Mouse (Mus musculus) ovary, postnatal 36 days (tissue): ENCODE measurements around the gene Arfgef2.
A peak's percentile ranks its signal among the peaks of the same experiment; 100 is the strongest.

ENCODE experiments used
- DNase-seq: peaks from one replicate; pipeline ENCODE4 v3.0.0; 2022; ENCODE audit warnings: low spot score, mixed read lengths

The Arfgef2 gene

DNA sequence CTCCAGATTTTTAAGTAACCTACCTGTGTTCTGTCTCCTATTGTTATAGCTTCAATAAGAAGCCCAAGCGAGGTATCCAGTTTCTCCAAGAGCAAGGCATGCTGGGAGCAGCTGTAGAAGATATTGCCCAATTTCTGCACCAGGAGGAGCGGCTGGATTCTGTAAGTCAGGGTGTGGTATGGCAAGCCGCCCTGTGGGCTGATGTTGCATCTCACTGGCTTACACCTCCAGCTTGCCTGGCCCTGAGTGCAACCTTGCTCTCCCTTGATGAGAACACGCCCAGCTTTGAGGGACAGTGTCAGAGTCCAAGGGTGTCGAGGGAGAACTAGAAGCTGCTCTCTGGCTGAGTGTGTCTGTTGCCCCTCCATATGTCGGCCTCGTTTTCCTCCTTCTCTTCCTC is 53.8 kb downstream of the Arfgef2 start:
- no peak for DNase-seq

GRCm38 (mm10) chr2:166862505-166862904 is 57.1 kb downstream of the Arfgef2 start:
- DNase-seq, result no peak

GRCm38 (mm10) chr2:166865476-166865875 is 60.1 kb downstream of the Arfgef2 start:
- no peak for DNase-seq

DNA sequence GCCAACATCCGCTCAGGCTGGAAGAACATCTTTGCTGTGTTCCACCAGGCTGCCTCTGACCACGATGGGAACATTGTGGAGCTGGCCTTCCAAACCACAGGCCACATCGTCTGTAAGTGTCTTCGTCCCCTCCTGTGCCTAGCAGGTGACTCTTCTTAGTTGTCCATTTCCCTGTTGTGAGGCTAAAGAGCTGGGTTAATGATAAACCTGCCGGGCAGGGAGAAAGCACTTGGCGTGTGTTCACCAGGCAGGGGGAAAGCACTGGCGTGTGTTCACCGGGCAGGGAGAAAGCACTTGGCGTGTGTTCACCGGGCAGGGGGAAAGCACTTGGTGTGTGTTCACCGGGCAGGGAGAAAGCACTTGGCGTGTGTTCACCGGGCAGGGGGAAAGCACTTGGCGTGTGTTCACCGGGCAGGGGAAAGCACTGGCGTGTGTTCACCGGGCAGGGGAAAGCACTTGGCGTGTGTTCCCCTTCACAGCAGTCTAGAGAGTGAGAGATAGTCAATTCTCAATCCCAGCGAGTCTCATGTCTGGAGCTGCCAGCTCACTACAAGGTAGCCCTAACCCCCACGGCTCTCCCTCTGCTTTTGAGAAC is 65.0 kb downstream of the Arfgef2 start:
- no peak for DNase-seq

DNA sequence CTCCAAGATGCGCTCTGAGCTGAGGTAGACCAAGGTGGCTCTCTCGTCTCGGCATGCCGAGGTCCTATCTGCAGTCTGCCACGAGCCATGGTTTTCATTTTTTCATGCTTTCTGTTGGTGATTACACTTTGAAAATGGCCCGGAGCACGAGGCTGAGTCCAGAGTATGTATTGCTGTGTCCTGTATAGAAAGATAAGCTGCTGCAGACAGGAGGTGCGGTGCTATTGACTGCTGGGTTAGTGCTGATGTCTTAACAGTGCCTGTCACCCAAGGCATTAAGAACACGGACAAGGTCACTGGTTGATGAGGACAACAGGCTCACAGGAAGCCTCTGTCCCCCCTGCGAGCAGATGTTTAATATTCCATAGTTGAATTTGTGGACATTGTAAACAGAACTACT is 65.5 kb downstream of the Arfgef2 start:
- DNase-seq, result no peak

DNA sequence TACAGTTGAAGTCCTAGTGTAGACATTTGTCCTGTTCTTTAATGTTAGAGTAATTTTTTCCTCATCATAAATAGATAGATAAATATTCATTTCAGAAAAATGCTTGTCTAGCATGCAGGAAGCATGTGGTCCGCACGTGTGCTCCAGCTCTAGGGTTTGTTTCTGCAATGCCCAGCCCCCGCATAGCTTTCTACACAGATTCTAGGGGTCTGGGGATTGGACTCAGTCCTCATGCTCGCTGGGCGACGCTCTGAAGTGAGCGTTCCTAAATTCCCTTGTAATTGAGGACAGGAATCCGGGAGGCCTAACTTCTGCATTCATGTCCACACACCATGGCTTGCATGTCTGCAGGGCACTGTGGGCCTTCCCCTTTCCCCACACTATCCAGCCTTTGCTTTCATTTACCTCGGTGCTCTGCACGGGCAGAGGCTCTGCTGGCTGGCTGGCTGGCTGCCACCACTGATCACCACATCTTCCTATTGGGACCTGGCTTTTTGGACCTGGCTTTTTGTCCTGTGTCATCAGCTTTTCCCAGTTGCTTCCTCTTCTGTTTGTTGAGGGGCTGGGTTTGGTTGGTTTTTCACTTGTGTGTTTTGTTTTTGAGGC is 69.4 kb downstream of the Arfgef2 start:
- no peak for DNase-seq

DNA sequence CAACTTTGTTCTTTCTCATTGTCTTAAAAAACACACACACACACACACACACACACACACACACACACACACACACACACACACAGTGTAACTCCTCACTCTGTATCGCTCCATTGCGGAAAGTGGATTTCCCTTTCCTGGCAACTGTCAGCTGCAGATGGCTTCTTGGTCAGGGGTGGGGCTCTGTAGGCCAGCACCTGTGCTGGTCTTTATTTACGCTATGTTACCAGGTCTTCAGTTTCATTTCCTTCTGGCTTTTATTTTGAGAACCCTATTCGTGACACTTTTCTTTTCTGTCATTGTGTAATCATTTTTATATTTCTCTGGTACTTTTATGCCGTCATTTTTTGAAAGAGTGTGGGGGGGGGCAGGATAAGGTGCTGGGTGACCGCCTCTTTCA is 70.2 kb downstream of the Arfgef2 start:
- DNase-seq, result no peak

GRCm38 (mm10) chr2:166876331-166876730 is 70.9 kb downstream of the Arfgef2 start:
- DNase-seq, result no peak

GRCm38 (mm10) chr2:166885066-166885465 is 79.7 kb downstream of the Arfgef2 start:
- DNase-seq, result peak; percentile 44

GRCm38 (mm10) chr2:166885619-166886018 is 80.2 kb downstream of the Arfgef2 start:
- no peak for DNase-seq

DNA sequence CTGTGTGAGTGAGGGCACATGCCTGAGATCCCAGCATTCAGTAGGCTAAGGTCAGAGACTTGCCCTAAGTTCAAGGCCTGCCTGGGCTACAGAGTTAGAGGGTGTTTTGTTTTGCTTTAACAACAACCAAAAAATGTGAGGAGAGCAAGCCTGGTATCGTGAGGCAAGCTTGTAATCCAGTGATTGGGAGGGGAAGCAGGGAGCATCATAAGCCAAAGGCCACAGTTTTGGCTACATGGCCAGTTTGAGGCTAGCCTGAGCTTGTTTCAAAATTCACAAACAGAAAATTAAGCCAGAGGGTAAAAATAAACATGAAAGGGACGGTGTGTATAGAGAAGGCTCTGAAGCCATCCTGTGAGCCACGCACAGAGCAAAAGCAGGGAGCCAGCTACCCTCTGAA is 80.8 kb downstream of the Arfgef2 start:
- no peak for DNase-seq

- DNase-seq, result no peak
Measured at GRCm38 (mm10) chr2:166887816-166888215, 82.4 kb downstream of the Arfgef2 start.

DNA sequence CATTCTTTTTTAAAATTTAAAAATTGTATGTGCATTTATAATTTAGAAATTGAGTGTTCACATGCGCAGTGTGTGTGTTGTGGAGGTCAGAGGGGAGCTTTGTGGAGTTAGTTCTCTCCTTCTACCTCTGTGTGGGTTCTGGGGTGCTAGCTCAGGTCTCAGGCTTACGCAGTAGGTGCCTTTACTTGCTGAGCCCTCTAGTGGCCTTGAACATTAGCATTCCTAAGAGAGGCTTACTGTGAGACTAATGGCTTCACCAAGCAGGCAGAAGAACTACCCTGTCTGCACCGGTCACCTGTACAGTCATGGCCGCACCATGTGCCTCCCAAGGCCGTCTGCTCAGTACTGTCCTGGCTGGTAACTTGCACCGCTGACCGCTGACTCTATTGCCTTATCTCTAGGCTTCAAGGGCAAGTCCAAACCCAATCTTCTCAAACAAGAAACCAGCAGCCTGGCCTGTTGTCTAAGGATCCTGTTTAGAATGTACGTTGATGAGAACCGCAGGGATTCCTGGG is 86.0 kb downstream of the Arfgef2 start:
- no peak for DNase-seq

GRCm38 (mm10) chr2:166892158-166892680 is 86.8 kb downstream of the Arfgef2 start:
- DNase-seq, result no peak

GRCm38 (mm10) chr2:166893036-166893435 is 87.6 kb downstream of the Arfgef2 start:
- no peak for DNase-seq

GRCm38 (mm10) chr2:166896368-166896767 is 91.0 kb downstream of the Arfgef2 start:
- no peak for DNase-seq

DNA sequence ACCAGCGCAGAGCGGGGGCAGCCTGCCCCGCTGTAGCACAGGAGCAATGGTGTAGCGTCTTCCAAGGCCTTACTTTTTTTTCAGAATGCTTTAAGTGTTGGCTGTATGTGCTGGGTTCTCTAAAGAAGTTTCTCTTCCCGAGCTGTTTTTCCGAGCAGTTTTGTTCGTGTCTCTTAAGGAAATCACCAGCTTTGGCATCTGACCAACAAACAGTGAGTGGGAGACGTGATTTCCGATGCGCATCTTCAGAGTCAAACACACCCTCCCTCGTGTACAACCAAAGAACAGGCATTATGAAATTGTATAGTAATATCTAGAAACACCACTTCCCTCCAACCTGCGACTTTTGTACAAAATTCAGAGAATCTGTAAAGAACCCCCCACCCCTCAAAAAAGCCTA is 91.6 kb downstream of the Arfgef2 start:
- no peak for DNase-seq

DNA sequence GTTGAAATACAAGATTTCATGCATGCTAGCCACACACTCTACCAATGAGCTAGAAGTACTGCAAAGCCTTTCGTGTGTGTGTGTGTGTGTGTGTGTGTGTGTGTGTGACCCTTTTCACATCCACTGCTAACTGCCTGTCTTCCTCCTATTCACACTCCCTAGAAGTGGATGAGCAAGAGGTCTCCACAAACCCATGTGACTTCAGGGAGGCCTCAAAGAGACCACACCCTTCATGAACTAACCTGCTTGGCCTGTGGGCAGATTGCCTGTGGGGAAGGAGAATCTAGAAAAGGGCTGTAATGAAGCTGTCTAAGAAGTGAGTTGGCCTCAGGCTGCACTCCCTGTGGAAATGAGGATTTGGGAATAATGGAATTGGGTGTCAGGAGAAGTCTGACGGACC is 93.8 kb downstream of the Arfgef2 start:
- DNase-seq, result no peak

GRCm38 (mm10) chr2:166899746-166900145 is 94.4 kb downstream of the Arfgef2 start:
- DNase-seq, result no peak

GRCm38 (mm10) chr2:166900792-166901505 is 95.6 kb downstream of the Arfgef2 start:
- no peak for DNase-seq

DNA sequence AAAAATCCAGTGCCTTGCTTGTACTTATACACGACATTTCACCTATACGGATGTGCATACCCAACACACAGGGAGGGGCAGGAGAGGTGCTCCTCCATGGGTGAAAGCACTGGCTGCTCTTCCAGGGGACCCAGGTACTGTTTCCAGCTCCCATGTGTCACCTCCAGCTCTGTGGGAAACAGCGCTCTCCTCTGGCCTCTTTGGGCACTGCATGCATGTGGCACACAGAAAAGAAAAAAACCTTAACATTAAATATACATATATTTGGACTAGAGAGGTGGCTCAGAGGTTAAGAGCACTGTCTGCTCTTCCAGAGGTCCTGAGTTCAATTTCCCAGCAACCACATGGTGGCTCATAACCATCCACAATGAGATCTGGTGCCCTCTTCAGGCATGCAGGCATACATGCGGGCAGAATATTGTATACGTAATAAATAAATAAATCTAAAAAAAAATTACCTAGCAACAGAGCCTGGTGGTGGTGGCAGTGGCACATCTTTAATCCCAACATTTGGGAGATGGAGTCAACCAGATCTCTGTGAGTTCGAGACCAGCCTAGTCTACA is 98.4 kb downstream of the Arfgef2 start:
- DNase-seq, result no peak

GRCm38 (mm10) chr2:166905711-166906522 is 100.5 kb downstream of the Arfgef2 start, which contains the start of gene Cse1l:
Cse1l (plus strand) TSS chr2:166906040.
- peak; percentile 98 for DNase-seq
